Mouse (Mus musculus): ENCODE measurements at regions not wholly inside any gene's neighbourhood (a gene's known extent, or its start where the extent isn't known, plus 50 kb on each side); places are given as distances from the start of the nearest gene placed in this dataset.
A peak's percentile ranks its signal among the peaks of the same experiment; 100 is the strongest.

- 30% methylated on average over 10 of the region's 10 CpGs for WGBS
- ATAC-seq (replicated peaks), result no peak
- peak overlapping the region; percentile 45; the same call in 1 of the 2 replicates for H3K27ac ChIP-seq
These were observed 156.7 kb upstream of the Ubl3 start for GRCm38 (mm10) chr5:148709111-148709771.

DNA sequence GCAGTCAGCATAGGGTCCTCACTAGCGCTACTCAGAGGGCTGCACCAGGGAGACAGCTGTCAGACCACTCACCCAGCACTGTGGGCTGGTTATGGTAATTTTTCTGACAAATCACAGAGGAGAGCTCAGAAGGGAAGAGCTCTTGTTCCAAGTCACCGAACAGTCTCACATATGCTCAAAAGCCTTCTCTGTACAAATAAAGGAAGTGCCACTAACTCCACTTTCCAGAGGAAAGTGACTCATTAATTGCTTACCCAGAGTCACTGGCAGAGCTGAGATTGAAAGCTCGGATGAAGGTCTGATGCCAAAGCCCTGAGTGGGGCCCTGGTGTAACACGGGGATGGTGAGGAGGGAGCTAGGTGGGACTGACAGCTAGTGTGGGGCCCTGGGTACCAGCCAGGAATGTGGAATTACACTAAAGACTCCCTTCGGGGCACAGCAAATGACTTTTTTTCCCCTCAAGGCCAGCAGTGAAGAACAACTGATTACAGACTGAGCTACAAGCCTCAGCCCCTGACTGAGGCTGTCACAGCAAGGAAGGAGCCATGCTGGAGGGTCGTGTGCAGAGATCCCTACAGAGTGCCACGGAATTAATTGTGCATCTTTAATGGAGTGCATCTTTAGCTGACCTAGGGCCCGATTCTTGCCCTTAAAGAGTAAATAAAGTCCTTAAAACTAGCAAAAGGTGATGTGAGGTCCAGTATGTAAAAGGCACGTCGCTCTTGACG lies 155.6 kb upstream of the Ubl3 start:
- no peak overlapping the region for H3K4me2 ChIP-seq
- 21% methylated on average over 11 of the region's 11 CpGs for WGBS

More at GRCm38 (mm10) chr5:148709111-148709771, 156.7 kb upstream of the Ubl3 start:
- Histone ChIP-seq H3K4me1 (peaks cover 23% of the 10 kb centered on the region), H3K9me3 (no peaks in the 10 kb centered on the region), H3K4me3 (no peak overlapping the region), H3K36me3 (replicated peaks) (no peaks in the 10 kb centered on the region), H3K27me3 (replicated peaks) (no peaks in the 10 kb centered on the region), H3K9ac (0 out of 2 replicates have a peak overlapping the region, but pooled peaks have one; percentile 8), H3K4me2 (no peak overlapping the region)

GRCm38 (mm10) chr5:148707335-148707734 lies 154.7 kb upstream of the Ubl3 start:
- H3K9me3 ChIP-seq, result no peaks in the 10 kb centered on the region
- no peak overlapping the region for H3K4me3 ChIP-seq
- no peaks in the 10 kb centered on the region for H3K36me3 ChIP-seq (replicated peaks)
- no peak overlapping the region for H3K27ac ChIP-seq
- peaks cover 23% of the 10 kb centered on the region for H3K4me1 ChIP-seq
- no peak for ATAC-seq (replicated peaks)
- H3K4me2 ChIP-seq, result no peak overlapping the region
- no peaks in the 10 kb centered on the region for H3K27me3 ChIP-seq (replicated peaks)
- H3K9ac ChIP-seq, result no peak overlapping the region
- WGBS, result 90% methylated on average over 12 of the region's 12 CpGs

More for the DNA sequence above, 155.6 kb upstream of the Ubl3 start:
- Histone ChIP-seq H3K9ac (no peak overlapping the region), H3K36me3 (replicated peaks) (no peaks in the 10 kb centered on the region), H3K27ac (peak overlapping the region; percentile 45; the same call in 1 of the 2 replicates), H3K27me3 (replicated peaks) (no peaks in the 10 kb centered on the region), H3K4me1 (peaks cover 23% of the 10 kb centered on the region), H3K9me3 (no peaks in the 10 kb centered on the region), H3K4me3 (no peak overlapping the region)
- peak; percentile 76 for ATAC-seq (replicated peaks)

DNA sequence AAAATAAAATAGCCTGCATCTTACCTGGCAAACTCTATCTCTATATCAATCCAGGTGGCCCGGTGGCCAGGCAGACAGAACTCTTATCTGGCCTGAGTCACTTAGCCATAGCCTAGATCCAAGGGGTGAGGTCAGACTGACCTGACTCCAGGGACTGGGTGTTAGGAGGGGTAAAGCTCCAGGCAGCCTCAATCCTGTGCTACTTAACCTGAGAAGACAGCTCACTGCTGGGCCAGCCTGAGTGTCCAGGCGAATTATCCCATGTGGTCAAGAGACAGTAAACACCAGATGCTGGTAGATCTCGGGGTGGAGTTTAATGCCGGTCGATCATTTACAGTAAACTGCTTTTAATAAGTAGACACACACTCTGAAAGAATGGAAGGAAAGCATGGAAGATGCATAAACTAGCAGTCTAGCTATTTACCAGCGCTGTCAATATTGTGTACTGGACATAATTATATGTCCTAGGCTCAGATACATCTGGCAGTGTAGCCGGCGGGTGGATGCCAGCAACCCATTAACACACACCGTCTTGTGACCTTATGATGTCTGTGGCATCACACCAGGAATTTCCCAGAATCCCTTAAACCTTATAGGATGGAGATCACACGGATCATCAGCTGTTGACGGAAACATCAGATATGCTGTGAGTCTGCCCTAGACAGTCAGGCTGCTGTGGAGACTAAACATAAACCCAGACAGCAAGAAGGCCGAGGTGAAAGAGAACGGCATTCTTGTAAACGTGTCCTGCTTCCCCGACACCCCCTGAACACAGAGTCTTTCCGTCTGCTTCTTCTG lies 153.9 kb upstream of the Ubl3 start:
- no peaks in the 10 kb centered on the region for H3K27me3 ChIP-seq (replicated peaks)
- H3K4me3 ChIP-seq, result no peak overlapping the region
- H3K36me3 ChIP-seq (replicated peaks), result no peaks in the 10 kb centered on the region
- H3K9ac ChIP-seq, result no peak overlapping the region
- no peaks in the 10 kb centered on the region for H3K9me3 ChIP-seq
- peaks cover 23% of the 10 kb centered on the region for H3K4me1 ChIP-seq
- no peak for ATAC-seq (replicated peaks)
- WGBS, result 84% methylated on average over 16 of the region's 16 CpGs
- no peak overlapping the region for H3K27ac ChIP-seq
- H3K4me2 ChIP-seq, result no peak overlapping the region

DNA sequence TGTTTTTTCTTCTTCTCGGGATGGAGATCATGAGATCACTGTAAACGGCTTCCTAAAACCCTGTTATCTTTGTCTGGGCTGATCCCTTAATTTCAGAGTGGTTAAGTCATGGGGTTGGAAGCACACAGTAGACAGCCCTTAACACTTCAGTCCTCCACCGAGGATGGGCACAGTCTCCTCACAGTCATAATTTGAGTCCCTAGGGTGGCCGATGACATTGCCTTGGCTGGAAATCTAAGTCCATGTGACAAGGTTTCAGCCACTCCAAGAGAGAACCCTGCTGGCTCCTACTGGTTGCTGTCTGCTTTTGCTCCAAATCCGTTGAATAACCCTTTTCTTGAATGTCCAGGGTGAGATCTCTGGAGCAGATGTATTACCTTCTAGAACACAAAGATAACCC lies 152.2 kb upstream of the Ubl3 start:
- no peaks in the 10 kb centered on the region for H3K27me3 ChIP-seq (replicated peaks)
- H3K4me2 ChIP-seq, result no peak overlapping the region
- no peak overlapping the region for H3K27ac ChIP-seq
- peaks cover 23% of the 10 kb centered on the region for H3K4me1 ChIP-seq
- 72% methylated on average over 5 of the region's 5 CpGs for WGBS
- H3K9ac ChIP-seq, result no peak overlapping the region
- no peak overlapping the region for H3K4me3 ChIP-seq
- H3K36me3 ChIP-seq (replicated peaks), result no peaks in the 10 kb centered on the region
- no peak for ATAC-seq (replicated peaks)
- no peaks in the 10 kb centered on the region for H3K9me3 ChIP-seq

DNA sequence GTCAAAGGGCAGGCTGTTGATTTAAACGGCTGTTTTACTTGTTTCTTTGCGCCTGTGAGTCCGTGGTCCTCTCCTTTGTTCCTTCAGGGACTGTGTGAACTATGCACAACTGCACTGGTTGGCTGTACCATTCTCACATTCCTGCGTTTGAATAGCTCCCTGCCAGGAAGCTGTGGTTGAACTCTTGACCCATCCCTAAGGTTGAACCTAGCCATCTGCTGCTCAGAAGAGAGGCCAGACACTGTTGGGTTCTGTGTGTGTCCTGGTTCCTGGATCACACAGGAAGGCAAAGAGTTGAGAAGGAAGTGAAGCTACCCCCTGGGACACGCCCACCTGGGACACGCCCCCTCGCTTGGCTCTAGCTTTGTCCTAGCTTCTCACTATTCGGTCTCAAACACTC lies 149.3 kb upstream of the Ubl3 start:
- Histone ChIP-seq H3K27me3 (replicated peaks) (no peaks in the 10 kb centered on the region), H3K4me2 (no peak overlapping the region), H3K4me1 (peaks cover 11% of the 10 kb centered on the region; the same call in 1 of the 2 replicates), H3K9me3 (no peaks in the 10 kb centered on the region), H3K4me3 (no peak overlapping the region), H3K9ac (no peak overlapping the region), H3K36me3 (replicated peaks) (no peaks in the 10 kb centered on the region), H3K27ac (no peak overlapping the region)
- ATAC-seq (replicated peaks), result no peak
- 55% methylated on average over 8 of the region's 8 CpGs for WGBS

GRCm38 (mm10) chr5:148701001-148701400 lies 148.4 kb upstream of the Ubl3 start:
- 85% methylated on average over 7 of the region's 7 CpGs for WGBS
- Histone ChIP-seq H3K4me2 (no peak overlapping the region), H3K27me3 (replicated peaks) (no peaks in the 10 kb centered on the region), H3K4me1 (peaks cover 9% of the 10 kb centered on the region; the same call in 1 of the 2 replicates), H3K27ac (no peak overlapping the region), H3K36me3 (replicated peaks) (no peaks in the 10 kb centered on the region), H3K9ac (no peak overlapping the region), H3K9me3 (no peaks in the 10 kb centered on the region), H3K4me3 (no peak overlapping the region)
- ATAC-seq (replicated peaks), result no peak

GRCm38 (mm10) chr5:148700240-148700639 lies 147.7 kb upstream of the Ubl3 start:
- no peaks in the 10 kb centered on the region for H3K9me3 ChIP-seq

DNA sequence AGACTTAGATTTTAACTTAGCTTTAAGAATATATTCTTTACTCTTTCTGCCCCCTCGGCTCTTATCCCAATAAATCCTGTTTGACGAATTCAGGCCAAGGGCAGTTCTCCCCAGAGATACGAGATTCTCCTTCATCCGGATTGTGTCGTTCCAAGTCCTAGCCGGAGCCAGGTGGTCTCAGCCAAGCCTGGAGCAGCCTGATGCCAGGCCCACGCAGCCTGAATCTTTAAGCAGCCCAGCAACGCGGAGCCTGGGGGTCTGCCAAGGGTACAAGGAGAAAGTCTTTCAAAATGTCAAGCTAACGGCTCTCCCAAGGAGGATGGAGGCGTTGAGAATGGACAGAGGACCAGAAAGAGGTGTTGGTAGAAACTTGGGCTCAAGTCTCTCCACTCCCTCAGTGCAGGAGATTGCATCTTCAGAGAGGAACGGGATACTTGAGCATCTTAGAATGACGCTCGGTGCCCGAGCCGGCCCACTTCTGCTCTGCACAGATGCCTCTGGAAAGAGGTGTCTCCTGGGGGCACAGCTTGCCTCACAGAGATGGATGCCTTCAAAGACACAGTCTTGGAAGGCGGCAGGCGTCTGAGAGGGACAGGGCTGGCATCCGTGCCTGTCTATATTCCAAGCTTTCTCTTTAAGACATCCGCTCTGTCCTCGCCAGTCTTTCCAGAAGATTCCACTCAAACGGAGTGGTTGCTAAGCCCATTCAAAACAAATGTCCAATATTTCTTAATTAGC lies 145.2 kb upstream of the Ubl3 start:
- H3K27ac ChIP-seq, result peak overlapping the region; percentile 30; the same call in 1 of the 2 replicates
- no peak overlapping the region for H3K4me3 ChIP-seq
- H3K4me2 ChIP-seq, result no peak overlapping the region
- no peak for ATAC-seq (replicated peaks)
- no peaks in the 10 kb centered on the region for H3K36me3 ChIP-seq (replicated peaks)
- WGBS, result 70% methylated on average over 22 of the region's 22 CpGs
- H3K9ac ChIP-seq, result no peak overlapping the region
- no peaks in the 10 kb centered on the region for H3K27me3 ChIP-seq (replicated peaks)
- H3K9me3 ChIP-seq, result no peaks in the 10 kb centered on the region
- peaks cover 9% of the 10 kb centered on the region; the same call in 1 of the 2 replicates for H3K4me1 ChIP-seq

More at GRCm38 (mm10) chr5:148700240-148700639, 147.7 kb upstream of the Ubl3 start:
- ATAC-seq (replicated peaks), result no peak
- Histone ChIP-seq H3K4me2 (no peak overlapping the region), H3K4me3 (no peak overlapping the region), H3K27me3 (replicated peaks) (no peaks in the 10 kb centered on the region), H3K4me1 (peaks cover 9% of the 10 kb centered on the region; the same call in 1 of the 2 replicates), H3K36me3 (replicated peaks) (no peaks in the 10 kb centered on the region), H3K9ac (no peak overlapping the region), H3K27ac (no peak overlapping the region)
- 83% methylated on average over 5 of the region's 5 CpGs for WGBS

DNA sequence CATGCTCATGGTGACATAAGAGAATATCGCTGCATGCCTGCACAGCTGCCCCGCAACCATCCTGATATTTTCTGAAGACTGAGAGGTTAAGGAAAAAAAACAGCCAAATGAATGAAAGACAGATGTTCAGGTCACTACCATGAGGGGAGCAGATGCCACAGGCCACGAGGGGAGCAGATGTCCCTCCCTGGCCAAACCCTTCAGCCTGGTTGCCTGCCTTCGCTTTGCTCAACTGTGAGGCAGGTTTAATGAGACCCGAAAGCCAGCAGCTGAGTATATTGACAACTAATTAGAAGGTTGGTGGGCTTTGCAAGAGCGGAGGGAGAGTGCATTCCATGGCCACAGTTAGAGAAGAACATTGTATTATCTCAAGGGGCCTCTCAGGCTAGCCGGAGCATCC lies 141.8 kb upstream of the Ubl3 start:
- no peaks in the 10 kb centered on the region for H3K36me3 ChIP-seq (replicated peaks)
- ATAC-seq (replicated peaks), result no peak
- H3K4me2 ChIP-seq, result no peak overlapping the region
- H3K4me1 ChIP-seq, result peaks cover 16% of the 10 kb centered on the region
- 69% methylated on average over 7 of the region's 7 CpGs for whole genome bisulfite sequencing
- H3K4me3 ChIP-seq, result no peak overlapping the region
- no peak overlapping the region for H3K27ac ChIP-seq
- no peak overlapping the region for H3K9ac ChIP-seq
- no peaks in the 10 kb centered on the region for H3K27me3 ChIP-seq (replicated peaks)
- H3K9me3 ChIP-seq, result no peaks in the 10 kb centered on the region

GRCm38 (mm10) chr5:148691486-148691885 lies 138.9 kb upstream of the Ubl3 start:
- Histone ChIP-seq H3K4me2 (no peak overlapping the region), H3K36me3 (replicated peaks) (no peaks in the 10 kb centered on the region), H3K4me1 (peaks cover 21% of the 10 kb centered on the region), H3K9me3 (no peaks in the 10 kb centered on the region), H3K9ac (no peak overlapping the region), H3K27me3 (replicated peaks) (no peaks in the 10 kb centered on the region), H3K4me3 (no peak overlapping the region), H3K27ac (no peak overlapping the region)
- ATAC-seq (replicated peaks), result no peak
- WGBS, result 84% methylated on average over 7 of the region's 7 CpGs

DNA sequence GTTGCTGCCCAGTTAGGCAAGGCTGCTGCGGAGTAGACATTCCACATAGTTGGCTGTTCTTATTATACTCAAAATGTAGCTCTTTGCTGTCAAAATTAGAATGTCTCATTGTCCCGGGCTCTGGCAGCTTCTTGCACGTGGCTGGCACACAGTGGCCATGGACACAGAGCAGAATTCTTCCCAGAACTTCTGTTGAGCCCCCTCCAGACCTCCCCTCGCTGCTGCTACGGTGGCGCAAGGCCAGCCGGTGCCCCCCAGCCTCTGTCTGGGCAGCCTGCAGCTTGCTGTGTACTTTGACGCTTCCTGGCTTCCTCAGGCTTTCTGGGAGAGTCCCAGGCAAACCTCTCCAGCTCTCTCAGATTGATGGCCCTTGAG lies 138.2 kb upstream of the Ubl3 start:
- Histone ChIP-seq H3K4me2 (no peak overlapping the region), H3K9me3 (no peaks in the 10 kb centered on the region), H3K4me3 (no peak overlapping the region), H3K27ac (no peak overlapping the region), H3K36me3 (replicated peaks) (no peaks in the 10 kb centered on the region), H3K9ac (no peak overlapping the region), H3K27me3 (replicated peaks) (no peaks in the 10 kb centered on the region), H3K4me1 (peaks cover 21% of the 10 kb centered on the region)
- ATAC-seq (replicated peaks), result no peak
- WGBS, result 61% methylated on average over 8 of the region's 8 CpGs
